Mouse (Mus musculus) C2C12 (cell line): ENCODE measurements around the gene Dxo.

Source experiments
- CEBPB ChIP-seq: IDR thresholded peaks from one replicate; pipeline ENCODE4 v1.6.1; 2011; ENCODE audit warnings: low read depth, mild to moderate bottlenecking, control low read depth, moderate library complexity
- CTCF ChIP-seq: IDR thresholded peaks from one replicate; pipeline ENCODE4 v1.5.1; 2011; ENCODE audit not compliant: control insufficient read depth, insufficient read depth, insufficient read length
- MYOG ChIP-seq: IDR thresholded peaks from one replicate; pipeline ENCODE4 v1.6.1; 2011; ENCODE audit not compliant: control insufficient read depth, insufficient read length; ENCODE audit errors: extremely low read depth

DNA sequence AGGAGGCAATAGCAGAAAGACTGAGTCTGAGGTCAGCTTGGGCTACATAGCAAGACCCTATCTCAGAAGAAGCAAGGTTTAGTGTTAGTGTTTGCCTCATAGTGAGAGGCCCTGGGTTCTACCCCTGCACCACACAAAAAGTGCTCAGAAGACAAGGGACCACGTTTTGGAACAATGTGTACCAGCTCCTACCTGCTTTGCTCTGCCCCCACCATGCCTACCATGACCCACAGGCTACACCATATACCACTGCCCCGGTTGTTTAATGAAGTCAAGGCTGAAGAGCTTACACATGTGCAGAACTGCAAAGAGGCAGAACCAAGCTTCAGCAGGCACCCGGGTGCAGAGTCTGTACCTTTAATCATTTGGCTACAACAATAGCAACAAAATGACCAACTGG, 29.6 kb upstream of the Dxo start:
- TF ChIP-seq CTCF = no peak
- TF ChIP-seq MYOG = no peak
- TF ChIP-seq CEBPB = no peak
